Mouse (Mus musculus) frontal cortex, postnatal 36 days (tissue): ENCODE data around the gene Per3.
"Not testable (repeated sequence)": the region's sequence is repeated elsewhere in the genome, so short reads cannot be mapped to it uniquely, and the experiment has no call there.

ENCODE experiments used
- DNase-seq, 2 experiments: peaks; one replicate each; pipeline ENCODE4 v3.0.0; 2022; ENCODE audit warnings: low spot score in 2 of 2

Gene Per3

DNA sequence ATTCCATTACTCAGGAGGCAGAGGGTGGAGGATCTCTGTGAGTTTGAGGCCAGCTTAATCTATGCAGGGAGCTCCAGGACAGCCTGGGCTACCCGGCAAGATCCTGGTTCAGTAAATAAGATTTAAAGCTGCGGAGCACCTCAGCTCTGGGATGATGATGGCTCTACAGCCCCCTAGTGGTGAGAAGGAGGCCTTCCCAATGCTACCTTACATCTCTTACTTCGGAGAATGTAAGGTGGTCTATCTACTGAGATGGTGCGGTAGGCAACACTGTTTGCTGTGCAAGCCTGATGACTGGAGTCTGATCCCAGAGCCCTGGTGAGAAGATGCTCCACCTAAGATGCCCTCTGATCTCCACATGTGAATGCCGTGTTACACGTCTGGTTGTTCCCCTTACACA, 17.5 kb downstream of the Per3 start:
- DNase-seq: peak in 1 of 2 experiments; percentile 5

DNA sequence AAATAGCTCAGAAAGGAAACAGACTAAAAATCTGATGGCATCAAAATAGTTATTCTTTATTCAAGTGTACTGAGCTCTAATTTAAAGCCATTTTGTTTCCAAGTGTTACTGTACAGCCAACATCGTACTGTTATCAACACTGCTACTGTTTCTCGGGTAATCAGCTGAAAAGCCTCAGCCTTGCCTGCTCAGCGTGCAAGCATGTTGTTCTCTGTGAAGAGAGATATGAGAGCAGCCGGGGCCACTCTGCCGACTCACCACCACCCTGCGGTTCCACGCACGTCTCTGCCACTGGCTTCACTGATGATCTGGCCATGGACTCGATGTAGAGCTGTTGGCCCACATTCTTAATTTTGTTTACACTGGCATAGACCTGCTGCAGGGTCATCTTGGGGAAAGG, 20.3 kb downstream of the Per3 start:
- no peak for DNase-seq

DNA sequence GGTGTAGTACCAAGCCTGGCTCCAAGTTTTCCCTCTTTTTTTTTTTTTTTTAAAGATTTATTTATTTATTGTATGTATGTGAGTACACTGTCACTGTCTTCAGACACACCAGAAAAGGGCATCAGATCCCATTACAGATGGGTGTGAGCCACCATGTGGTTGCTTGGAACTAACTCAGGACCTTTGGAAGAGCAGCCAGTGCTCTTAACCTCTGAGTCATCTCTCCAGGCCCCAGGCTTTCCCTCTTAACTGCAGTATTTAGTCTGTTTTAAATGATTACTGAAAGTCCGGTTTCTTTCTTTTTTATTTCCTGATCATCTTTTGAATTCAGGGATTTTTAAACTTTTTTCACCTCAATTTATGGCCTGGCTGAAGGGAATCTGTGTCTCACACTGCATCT, 27.1 kb downstream of the Per3 start:
- DNase-seq: not testable (repeated sequence)

- no peak for DNase-seq
These were observed 28.5 kb downstream of the Per3 start for GRCm38 (mm10) chr4:151015946-151016345.

- no peak for DNase-seq
These were observed 34.1 kb downstream of the Per3 start for GRCm38 (mm10) chr4:151010316-151010715.

- DNase-seq: peak; percentile 24 to 38
These were observed 37.5 kb downstream of the Per3 start for GRCm38 (mm10) chr4:151006945-151007344.

DNA sequence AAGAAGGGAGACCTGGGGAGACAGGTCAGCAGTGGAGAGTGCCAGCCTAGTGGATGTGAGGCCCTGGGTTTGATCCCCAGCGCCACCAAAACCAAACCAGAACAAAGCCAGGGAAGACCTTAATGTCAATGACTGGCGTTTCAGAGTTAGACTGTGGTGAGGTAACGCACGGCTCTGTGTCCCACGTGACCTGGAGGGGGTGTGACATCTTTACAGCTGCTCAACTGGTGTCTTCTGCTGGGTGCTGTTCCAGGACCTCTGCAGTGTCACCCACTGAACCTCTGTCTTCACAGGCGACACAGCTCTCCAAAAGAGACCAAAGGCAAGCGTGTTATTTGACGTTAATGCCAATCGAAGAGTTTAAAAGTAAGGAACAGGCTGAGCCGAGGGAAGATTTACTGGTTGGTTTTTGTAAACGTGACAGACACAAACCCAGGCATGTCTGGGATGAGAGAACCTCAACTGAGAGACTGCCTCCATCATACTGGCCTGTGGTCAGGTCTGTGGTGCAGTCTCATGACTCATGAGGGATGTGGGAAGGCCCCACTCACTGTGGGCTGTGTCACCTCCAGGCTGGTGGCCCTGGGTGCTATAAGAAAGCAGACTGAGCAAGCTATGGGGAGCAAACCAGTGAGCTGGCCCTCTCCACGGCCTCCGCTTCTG, 38.7 kb downstream of the Per3 start:
- DNase-seq: no peak

DNA sequence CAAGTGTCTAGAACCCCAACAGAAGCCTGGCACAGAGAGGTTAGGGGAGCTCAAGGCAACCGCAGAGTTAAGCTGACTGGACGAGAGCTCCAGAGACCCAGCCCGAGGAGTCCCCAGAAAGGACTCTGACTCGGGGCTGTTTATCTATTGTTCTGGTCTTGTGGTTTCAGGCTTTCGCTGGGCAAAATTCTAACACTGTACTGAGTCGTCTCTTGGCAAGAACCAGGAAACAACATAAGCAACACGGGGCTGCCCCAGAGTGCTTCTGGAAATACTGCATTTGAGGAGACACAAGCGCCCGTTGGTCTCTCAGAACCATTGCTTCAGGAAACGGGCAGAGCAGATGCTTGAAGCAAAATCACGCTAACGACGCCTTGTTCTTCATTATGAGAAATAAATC, 43.1 kb downstream of the Per3 start:
- no peak for DNase-seq

DNA sequence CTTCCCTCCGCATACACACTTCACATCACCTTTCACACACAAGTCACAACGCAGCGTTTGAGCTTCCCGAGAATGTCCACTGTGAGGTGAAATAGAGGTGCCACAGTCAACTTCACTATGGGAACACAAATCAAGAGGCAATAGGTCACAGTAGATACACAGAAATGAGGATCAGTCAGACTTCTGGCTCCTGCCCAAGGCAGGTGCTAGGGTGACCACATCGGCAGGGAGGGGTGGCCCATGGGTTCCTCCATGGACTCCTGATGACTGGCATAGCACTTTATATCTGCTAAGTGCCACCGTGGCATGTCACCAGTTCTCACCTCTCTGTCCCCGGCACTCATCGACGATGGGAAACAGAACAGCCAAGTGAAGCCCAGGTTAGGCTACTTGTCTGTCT, 45.8 kb downstream of the Per3 start:
- DNase-seq: no peak

GRCm38 (mm10) chr4:150996797-150997196, 47.7 kb downstream of the Per3 start, which contains the start of gene Uts2:
Uts2 (plus strand) TSS chr4:150997097.
- DNase-seq: no peak

GRCm38 (mm10) chr4:150990148-150990547, 54.3 kb downstream of the Per3 start:
- no peak for DNase-seq

- DNase-seq: no peak
These were observed 64.3 kb downstream of the Per3 start for GRCm38 (mm10) chr4:150980153-150980552.

DNA sequence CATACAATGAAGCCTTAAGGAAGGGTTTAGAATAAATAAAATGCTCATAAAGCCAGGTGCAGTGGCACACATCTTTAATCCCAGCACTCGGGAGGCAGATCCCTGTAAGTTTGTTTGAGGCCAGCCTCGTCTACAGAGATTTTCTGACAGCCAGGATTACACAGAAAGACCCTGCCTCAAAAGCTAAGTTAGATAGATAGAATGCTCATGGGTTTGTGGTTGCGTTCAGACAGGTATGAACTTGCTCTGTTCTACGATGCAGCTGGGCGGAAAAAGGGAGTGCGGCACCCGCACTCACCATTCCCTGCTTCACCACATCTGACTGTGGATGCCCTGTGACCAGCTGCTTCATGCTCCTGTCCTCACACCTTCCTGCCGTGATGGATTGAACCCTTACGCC, 65.0 kb downstream of the Per3 start:
- no peak for DNase-seq

GRCm38 (mm10) chr4:150978156-150978910, 66.1 kb downstream of the Per3 start:
- DNase-seq: no peak

- no peak for DNase-seq
These were observed 69.3 kb downstream of the Per3 start for GRCm38 (mm10) chr4:150975145-150975544.

- DNase-seq: no peak
These were observed 71.2 kb downstream of the Per3 start for GRCm38 (mm10) chr4:150973264-150973663.

- no peak for DNase-seq
These were observed 75.5 kb downstream of the Per3 start for GRCm38 (mm10) chr4:150968956-150969355.

GRCm38 (mm10) chr4:150966556-150966955, 77.9 kb downstream of the Per3 start:
- peak; percentile 55 to 74 for DNase-seq

GRCm38 (mm10) chr4:150965555-150965951, 78.9 kb downstream of the Per3 start:
- no peak for DNase-seq

DNA sequence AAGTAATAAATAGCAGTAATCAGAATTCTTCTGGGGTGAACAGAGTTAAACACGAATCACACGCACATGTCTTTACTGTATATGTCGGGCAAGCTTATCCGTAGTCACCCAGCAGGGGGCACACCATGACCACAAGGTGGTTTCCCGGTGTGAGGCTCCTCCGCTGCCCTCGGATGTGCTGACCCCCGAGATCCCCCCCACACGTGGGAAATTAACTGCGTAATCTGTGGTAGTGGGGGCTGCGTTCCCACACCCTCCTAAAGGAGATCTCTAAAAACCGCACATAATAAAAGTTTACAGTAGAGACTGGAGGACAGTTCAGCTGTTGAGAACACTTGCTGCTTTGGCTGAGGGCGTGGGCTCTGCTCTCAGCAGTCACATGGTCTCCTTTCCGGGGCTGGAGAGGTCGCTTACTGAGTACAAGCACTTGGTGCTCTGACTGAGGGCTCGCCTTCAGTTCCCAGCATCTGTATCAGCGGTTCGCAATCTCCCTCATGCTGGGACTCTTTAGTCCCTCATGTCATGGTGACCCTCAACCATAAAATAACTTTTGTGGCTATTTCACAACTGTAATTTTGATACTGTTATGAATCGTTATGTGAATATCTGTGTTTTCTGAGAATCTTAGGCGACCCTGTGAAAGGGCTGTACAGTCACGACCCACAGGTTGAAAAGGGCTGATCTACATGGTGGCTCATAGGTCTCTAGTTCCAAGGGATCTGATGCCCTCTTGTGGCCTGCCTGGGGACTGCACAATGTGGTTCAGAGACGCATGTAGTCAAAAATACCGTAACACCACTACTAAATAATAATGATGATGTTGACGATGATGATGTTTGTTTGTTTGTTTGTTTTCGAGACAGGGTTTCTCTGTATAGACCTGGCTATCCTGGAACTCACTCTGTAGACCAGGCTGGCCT, 79.6 kb downstream of the Per3 start:
- DNase-seq: peak; percentile 85 to 90

DNA sequence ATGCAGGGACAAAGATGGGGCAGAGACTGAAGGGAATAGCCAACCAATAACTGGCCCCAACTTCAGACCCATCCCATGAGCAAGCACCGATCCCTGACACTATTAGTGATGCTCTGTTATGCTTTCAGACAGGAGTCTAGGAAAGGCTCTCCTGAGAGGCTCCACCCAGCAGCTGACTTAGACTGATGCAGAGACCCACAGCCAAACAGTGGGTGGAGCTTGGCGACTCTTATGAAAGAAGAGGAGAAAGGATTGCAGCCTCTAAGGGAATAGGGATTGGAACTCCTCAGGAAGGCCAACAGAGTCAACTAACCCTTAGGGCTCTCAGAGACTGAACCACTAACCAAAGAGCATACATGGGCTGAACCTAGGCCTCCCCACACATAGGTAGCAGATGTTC, 80.8 kb downstream of the Per3 start:
- DNase-seq: no peak

- DNase-seq: no peak
These were observed 82.2 kb downstream of the Per3 start for GRCm38 (mm10) chr4:150962231-150962630.
